Mouse (Mus musculus): ENCODE results near the gene Sgip1.

The Sgip1 gene

DNA sequence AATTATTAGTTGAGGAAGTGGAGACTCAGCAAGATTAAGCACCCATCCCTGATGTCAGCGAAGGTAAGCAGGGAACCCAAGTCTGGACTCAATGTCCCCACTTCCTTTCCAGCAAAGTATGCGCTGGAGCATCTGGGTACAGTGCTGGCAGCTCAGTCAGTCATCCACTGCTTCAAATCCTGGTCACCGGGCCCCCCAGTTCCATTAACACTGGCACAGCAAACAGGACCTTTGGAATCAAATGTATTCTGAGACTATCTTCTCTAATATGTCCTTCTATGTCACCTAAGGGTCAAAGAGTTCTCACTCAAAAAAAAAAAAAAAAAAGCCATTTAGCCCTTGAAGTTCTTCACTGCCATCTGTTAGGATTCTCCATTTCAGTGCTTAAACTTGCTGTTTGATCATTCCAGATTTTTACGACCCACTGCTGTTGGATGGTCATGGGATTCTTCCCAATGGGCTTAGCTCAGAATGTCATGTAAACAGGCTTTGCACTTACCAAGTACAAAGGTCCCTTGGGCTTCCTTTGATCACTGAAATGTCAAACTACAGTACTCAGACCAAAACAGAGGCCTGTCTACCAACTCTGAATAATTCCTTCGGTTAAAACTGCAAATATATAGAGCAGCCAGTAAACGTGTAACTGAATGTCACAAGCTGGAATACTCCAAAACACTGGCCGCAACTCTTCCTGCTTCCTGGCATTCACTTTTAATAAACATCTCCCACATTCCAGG lies 99.1 kb downstream of the Sgip1 start:
- DNase-seq (ENCODE audit: low read depth, low spot score): no peak

DNA sequence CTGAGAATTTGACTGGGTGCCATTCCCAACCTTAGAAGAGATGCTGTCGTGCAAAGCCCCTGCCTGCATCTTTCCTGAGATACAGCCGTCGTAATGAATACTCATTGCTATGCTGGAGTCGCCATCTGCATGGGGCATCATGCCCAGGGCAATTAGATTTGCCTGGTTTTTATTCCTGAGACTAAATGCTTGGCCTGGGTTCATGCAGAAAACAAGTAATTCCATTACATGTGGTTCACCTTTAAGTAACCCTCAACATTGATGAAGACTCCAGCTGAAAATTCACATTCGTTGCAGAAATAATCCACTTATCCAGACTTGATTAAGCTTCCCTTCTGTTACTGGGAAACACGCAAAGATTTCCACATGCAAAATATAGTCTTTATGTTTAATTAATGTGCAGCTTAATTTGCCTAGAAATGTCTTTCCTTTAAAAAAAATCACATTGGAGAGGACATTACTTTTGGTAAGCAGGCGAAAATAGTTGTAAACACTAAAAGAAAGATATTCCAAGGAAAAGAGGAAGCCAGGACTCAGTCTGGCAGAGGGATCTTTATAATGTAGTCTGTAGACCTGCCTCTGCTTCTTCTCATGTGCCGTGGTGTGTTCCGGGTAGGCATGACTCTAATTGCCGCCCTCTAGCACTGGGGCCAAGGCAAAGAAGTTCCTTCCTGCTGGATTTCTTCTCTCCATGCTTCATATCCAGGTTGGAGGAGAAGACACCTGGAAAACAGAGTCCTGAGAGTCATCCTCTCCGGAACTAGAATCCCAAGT lies 100.0 kb downstream of the Sgip1 start:
- DNase-seq (ENCODE audit: low read depth, low spot score): no peak

DNA sequence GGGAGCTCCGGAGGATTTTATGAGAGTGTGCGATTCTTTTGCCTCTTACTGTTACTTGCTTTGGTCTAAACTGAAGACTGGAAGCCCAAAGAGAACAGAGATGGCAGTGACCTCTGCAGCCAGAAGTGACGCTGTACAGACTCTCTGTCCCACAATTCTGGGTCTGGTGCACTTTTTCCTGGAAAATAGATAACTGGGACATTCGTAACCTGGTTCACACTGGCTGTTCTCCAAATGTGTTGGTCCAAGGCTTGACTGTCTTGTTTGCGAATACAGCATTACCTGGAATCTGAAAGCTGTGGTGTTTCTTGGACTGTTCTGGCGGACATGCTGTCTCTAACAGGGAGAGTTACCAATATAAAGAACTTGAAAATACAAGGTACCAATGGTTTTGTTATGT lies 109.4 kb downstream of the Sgip1 start:
- DNase-seq (ENCODE audit: low read depth, low spot score): no peak

DNA sequence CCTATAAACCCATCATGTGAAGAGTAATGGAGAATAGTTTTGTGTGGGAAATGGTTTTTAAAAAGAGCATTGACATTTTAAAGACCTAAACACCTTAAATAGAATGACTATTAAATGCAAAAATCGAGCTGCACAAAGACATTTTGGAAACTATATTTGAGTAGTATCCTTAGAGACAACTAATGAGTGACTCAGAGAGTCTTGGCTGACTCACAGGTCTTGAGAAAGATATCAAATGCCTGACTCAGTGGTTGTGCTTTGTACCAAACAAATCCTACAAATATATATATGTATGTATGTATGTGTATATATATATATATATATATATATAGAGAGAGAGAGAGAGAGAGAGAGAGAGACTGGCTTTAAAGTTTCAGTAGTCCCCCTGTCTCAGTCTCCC lies 110.1 kb downstream of the Sgip1 start:
- no peak for DNase-seq (ENCODE audit: low read depth, low spot score)

DNA sequence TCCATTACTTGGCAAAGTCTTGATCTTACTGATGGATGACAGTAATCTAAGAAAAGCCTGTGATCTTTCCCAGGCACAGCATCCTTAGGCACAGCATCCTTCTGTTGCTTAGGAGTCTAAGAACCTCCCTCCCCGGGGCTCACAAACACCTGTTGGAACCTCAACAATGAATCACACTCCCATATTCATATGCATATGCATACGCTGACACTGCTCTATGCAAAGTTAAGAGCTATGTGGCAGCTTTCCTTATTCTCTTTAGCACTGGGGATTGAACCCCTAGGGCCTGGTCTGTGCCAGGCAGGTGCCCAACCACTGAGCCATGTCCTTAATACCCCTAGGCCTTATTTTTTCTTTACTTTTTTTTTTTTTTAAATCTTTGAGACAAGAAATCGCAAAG lies 111.2 kb downstream of the Sgip1 start:
- DNase-seq (ENCODE audit: low read depth, low spot score): no peak

DNA sequence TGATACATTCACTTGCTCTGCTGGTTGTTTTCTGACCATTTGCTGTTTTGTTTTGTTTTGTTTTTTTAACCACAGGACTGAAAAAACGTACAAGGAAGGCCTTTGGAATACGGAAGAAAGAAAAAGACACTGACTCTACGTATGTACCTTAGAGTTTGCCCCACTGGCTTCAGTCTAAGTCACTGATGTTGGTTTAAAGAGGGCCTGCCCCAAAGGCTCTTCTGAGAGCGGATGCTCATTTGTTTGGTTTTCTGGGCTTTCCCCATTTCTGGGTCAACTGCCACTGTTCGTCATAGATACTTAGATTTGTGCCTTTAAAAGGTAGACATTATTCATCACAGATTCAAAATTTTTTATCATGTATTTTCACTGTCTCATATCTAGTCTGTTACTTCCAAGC lies 111.7 kb downstream of the Sgip1 start:
- no peak for DNase-seq (ENCODE audit: low read depth, low spot score)

DNA sequence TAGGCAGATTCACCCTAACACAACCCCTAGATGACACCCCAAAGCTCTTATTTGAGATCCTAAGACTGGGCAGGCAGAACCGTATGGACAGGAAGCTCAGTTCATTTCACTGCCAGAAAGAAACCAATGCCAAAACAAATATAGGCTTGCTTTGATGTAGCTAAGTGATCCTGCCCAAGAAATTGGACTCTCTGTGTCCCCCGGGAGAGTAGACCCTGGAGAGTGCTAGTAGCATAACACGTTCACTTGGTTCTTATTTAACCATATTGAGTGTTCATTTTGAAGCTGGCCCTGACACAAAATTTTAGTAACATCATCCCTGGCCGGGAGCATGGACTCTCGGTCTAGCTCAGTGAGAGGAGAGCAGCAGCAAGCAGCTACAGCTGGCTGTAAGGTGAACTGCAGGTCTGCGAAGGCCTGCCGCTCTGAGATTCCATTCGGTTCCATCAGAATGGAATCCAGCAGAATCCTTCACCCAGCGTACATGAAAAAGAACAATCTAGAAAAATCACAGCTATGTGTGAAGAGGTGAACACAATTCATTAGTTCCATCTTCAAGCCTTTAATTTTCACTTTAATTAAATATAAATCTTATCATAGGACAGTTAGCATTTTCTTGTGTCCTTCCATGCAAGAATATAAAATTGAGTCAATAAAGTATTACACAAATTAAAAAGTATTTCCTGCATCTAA lies 112.4 kb downstream of the Sgip1 start:
- DNase-seq (ENCODE audit: low read depth, low spot score): no peak

DNA sequence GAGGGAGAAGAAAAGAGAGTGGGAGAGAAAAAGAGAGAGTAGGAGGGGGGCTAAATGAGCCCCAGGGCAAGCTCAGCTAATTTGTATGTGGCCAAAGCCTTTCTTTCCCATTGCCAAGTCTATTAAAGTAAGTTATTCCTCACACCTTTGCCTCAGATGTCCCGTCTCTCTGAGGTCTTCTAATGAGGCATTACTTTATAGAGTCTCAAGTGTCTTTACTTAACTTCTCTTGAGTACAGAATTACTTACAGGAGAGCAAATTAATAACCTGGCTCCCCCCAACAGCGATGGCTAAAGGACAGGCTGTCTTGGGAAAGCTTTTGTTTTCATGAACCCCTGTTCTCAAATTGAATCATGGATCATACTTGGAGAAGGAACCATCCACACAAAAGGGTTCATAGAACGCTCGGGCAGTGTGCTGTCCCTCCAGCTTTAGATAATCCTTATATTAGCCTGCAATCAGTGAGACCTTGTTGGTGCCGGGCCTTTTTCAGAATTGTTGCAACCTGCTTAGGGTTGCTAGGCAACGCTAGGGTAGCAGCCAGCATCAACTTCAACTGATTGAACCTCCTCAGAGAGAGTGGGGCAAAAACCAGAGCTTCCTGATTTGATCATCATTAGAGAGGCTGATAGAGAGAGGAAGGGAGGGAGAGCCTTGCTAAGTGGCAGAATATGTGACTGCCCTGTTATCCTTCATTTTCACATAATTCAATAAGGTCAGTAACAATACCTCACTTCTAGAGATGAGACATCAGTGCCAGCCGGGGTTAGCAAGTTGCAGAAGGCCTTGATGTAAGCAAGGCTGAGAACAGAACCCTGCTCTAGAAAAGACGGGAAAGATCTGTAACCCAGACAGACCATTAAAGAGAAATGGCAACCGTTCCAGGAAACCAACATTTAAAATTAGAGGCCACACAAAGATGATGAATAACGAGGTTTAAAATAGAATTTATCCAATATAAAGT lies 114.1 kb downstream of the Sgip1 start:
- DNase-seq (ENCODE audit: low read depth, low spot score): no peak

DNA sequence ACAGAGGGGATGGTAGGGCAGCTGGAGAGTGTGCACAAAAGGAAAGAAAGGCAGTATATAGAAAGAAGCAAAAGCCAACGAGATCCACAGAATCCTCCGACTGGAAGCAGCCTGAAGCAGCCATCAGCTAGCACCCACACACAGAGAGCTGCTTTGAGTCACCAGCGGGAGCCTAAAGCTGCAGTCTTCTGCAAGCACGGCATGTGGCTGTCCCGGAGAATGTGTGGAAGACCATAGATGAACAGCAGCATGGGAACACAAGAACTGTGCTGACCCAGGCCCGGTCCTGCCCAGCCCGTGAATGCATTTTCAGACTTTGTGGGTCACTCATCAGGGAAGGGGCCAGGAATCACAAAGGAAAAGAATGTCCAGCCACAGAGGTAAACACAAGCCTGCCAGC lies 115.0 kb downstream of the Sgip1 start:
- DNase-seq (ENCODE audit: low read depth, low spot score): no peak

DNA sequence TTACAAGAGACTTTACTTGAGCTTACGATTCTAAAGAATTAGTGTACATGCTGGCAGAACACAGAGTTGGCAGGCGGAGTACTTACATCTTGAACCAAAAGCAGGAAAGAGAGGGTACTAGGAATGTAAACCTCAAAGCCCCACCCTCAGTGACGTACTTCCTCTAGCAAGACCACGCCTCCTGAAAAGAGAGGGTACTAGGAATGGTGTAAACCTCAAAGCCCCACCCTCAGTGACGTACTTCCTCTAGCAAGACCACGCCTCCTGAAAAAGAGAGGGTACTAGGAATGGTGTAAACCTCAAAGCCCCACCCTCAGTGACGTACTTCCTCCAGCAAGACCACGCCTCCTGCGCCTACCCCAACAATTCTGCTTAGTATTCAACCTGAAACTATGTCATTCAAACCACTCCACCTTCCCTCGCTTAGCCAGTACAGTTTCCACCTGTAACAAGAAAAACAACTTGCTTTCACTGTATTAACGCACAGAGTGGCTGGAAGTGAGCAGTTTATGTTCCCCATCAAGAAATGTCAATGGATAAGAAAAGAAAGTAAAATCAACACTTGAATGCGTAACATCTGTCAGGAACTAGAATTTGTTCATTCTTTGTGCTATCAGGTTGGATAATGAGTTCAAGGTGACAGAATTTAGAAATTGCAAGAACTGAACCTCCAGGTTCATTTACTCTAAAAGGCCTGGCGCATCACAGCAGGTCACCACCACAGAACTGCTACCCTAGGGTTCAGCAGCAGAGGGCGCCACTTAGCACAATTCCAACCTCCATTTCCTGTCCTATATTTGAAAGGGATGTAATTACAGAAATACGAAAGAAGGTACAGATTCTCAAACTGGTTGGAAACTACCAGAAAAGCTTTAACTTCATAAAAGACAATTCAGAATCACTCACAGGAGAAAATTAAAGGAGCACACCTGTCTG lies 118.4 kb downstream of the Sgip1 start:
- DNase-seq (ENCODE audit: low read depth, low spot score): no peak

DNA sequence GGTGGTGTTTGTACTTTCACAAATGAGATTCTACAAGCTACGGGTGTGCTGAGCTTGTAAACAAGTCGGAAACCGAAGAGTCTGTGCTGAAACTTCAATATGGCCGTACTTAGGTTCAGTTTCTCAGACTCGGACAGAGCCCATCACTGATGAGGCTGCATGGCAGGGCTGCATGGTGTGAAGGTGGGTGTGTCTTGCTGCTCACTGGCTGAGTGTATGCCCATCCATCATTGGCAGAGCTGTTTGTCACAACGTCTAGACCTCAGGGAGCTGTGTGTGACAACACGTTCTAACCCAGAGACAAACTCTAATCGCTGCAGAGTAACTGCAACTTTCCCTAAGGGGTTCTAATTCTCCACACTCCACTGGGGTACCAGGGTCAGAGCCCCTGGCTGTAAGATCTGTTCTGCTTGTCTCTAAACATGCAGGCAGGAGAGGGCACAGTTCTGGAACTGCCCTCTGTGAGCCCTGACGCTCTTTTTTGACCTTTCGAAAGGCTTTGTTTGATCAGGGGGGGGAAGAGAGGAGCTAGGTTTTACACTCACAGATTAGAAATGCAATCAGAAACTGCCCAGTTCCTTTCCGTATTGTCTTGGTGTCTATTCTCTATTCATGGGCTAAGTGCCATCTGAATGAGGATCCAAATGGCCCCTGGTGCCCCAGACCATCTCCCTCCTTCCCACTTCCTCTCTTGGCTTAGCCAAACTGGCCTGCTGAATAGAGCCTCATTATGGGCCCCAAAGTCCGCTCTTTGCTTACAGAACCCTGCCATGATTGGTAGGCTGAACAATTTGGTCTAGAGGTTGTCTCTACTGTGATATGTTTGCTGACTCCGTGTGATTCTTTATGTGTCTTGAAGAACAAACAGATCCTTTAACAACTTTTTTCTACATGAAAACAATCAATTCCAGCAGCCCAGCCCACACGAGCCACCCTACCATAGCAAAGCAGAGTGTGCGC lies 121.9 kb downstream of the Sgip1 start:
- DNase-seq (ENCODE audit: low read depth, low spot score): no peak

DNA sequence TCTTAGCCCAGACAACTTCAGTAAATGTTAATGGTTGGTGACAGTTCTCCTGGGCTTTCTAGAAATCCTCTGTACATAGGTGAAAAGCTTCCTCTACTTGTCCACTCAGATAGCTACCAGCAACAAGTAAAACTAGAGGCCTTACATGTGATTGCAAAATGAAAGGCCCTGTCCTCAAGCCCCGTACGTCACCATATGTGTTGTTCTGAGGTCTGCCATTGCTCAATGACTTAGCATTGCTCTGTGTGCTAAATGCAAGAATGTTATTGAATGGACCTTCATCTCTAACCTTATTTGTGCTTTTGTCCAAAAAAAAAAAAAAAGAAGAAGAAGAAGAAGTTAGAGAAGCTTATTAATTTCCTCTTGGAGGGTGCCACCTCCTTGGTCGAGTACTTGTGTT lies 125.4 kb downstream of the Sgip1 start:
- no peak for DNase-seq (ENCODE audit: low read depth, low spot score)

DNA sequence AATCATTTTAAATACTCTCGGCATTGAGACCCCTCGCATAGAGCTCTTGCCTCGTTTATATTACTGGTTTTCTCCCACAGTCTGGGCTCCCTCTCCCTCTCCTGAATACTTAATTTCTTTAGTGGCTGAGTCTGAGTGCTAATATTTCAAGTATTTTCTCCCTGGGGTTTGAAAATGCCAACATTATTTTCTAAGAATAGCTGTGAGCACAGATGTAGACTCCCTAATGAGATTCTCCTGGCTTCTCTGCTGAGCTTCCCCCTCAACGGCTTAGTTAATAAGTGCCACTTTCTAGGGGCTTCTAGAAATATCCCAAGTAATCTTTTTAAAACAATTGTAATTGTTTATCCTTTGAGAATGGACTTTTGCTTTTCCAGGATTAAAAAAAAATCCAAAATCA lies 130.2 kb downstream of the Sgip1 start:
- no peak for DNase-seq (ENCODE audit: low read depth, low spot score)

DNA sequence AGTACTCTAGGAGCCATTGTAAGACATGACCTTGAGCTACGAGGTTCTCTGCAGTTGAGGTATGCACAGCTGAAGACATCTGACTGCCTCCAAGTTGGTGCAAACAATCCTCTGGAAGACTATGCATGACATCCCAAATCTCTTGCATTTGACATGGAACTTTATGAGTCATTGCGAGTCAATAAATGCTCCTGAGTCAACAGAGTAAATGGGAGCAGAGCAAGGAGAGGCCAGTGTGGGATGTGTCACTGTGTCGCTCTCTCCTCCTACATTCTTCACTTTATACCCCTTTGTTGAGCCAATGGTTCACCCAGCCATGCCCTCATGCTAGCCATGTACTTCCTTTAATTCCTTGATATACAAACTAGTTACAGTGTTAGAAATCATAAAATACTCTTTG lies 142.0 kb downstream of the Sgip1 start:
- DNase-seq (ENCODE audit: low read depth, low spot score): no peak

DNA sequence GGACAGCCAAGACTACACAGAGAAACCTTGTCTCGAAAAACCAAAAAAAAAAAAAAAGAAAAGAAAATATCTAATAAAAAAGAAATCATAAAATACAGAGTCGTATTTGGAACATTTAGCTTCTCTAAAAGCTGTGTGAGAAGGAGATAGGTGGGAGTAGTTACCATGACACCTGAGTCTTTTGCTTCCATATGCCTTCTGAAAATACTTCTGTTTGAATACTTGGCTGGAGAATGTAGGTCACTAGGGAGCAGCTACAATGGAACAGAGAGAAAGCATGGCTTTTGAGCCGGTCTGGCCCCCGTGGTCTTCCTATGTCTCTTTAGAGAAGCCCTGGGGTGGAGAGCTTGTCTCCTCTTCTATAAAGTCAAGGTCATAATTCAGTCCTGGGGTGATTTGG lies 143.1 kb downstream of the Sgip1 start:
- no peak for DNase-seq (ENCODE audit: low read depth, low spot score)

DNA sequence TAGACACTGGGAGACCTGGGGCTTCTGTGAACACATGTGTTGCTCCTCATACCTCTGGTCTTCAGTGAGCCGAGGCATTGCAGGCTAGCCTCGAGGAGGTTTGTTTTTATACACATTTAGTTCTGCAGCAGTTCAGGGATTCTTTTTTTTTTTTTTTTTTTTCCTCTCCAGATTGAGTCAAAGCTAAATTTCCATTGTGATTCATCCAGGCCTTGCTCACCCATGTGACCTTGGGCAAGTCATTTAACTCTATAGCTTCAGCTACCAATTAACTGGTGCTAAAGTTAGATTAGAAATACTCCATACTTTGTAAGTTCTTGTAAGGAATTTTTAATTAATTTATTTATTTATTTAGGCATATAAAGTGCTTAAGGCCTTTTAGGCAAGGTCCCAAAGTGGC lies 145.4 kb downstream of the Sgip1 start:
- DNase-seq (ENCODE audit: low read depth, low spot score): no peak

DNA sequence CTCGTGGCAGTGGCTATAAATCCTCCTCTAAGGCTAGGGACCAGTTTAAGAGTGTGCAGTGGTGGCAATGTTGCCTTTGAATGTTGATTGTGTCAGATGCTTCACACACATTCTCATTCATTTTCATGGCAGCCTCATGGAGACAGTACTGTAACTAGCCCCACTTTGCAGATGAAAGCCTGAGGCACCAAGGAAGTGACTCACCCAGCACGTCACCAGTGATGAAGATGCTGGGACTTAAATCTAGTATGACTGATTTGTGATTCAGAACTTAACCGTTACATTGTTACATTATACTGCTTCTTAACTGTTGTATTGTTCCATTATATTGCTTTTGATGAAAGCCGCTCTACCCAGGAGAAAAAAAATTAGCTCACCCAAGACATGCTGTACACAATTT lies 145.8 kb downstream of the Sgip1 start:
- DNase-seq (ENCODE audit: low read depth, low spot score): no peak

DNA sequence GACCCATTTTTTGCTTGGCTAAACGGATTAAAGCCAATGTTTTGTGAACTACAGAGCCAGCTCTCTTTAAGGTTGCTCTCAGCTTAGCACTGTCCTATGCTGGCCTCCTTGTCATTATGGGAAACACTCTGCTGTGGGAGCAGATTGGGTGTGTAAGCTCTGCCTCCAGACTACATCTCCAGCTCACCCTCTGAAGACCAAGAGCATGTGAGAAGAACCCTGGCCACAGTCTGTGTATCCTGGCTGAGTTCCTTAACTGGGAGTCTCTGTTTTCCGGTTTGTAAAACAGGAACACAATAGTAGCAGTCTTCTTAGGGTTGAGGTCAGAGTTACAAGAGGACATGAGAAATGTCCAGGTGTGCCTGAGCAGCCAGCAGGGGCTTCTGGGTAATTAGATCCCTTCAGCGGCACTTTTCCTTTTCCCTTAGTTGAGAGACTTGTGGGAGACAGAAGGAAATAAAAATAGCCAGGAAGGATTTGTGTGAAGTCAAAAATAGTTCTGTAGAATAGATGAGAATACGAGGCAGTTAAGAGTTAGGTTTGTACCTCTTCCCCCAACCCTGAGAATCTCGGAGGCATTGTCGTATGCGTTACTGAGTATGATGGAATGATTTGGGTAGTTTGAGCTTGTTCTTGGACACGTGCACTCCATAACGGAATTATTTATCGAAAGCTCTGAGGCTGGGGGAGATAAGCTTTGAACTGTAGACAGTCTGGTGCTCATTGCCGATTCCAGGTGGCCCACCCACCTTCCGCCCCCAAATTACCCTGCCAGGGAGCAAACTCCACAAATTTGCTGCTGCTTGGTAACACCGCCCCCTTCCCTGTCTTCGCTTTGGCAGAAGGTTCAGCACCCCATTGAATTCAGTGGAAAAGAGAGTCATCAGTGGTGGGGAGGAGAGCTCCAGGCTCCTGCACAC lies 146.9 kb downstream of the Sgip1 start:
- DNase-seq (ENCODE audit: low read depth, low spot score): no peak
